Comparison of ENCODE assay signal across 8 mouse cellular contexts in the genomic region with DNA sequence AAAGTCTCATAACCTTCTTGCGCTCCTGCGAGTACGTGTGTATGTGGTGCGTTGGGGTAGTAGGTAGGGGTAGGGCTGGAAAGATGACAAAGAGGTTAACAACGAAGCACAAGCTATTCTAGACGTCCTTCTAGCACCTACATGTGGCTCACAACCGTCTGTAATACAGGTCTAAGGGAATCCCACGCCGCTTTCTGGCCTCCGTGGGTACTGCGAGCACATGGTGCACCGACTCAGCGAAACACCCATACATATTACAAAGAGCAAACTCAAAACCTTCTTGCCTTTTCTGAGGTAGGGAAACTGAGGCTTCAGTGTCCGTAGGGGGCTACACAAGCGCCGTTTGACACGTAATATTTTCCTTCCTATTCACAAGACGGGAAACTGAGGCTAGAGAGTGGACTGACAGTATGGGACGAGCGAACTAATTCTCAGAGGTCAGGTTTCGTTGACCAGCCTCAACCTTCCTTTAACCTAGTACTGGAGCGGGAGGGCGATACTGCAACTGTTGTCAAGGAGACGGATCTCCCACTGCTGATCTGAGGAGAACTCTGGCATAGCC. TPM values are rescaled to one million over a fixed set of nuclear protein-coding genes. Genes with fewer than 3 reads are reported as not detected.
A peak's percentile ranks its signal among the peaks of the same experiment; 100 is the strongest.
DNase-seq lines count a peak whose midpoint lies in the region; ATAC-seq lines count a peak whose summit lies in the region.

No protein-coding gene starts in this region.

- H3K4me2 ChIP-seq in hindbrain, embryonic 16.5 days (ENCODE audit: low read length): peak overlapping the region; percentile 61

- under 1% methylated on average over 24 of the region's 24 CpGs for WGBS in hindbrain, embryonic 16.5 days
- under 1% methylated on average over 24 of the region's 24 CpGs for WGBS in macrophage (ENCODE audit: missing documents)

- ATAC-seq in hindbrain, embryonic 16.5 days: peak; percentile 39

- H3K4me1 ChIP-seq in hindbrain, embryonic 16.5 days (ENCODE audit: control insufficient read depth, insufficient read depth, low read depth, low read length): peaks cover 5% of the 10 kb centered on the region

- no peaks in the 10 kb centered on the region for H3K27me3 ChIP-seq in hindbrain, embryonic 16.5 days (replicated peaks; ENCODE audit: control insufficient read depth, insufficient read depth, low read length)

- H3K79me2 ChIP-seq in macrophage (ENCODE audit: inconsistent target): peaks cover 32% of the 10 kb centered on the region

- no peaks in the 10 kb centered on the region for H3K9me3 ChIP-seq in hindbrain, embryonic 16.5 days (ENCODE audit: control insufficient read depth, low read length)

- peak; percentile 78 for DNase-seq in ZHBTc4 (ENCODE audit: low read depth, low spot score)
- peak; percentile 72 to 81 for DNase-seq in cerebellum, postnatal 14 days
- peak; percentile 63 to 67 for DNase-seq in frontal cortex, postnatal 14 days (ENCODE audit: low spot score in 2 of 2)
- DNase-seq in left cerebral cortex, adult 9 months (ENCODE audit: low spot score in 2 of 2): peak; percentile 46 to 74
- DNase-seq in retina, postnatal 1 day: peak; percentile 74
- DNase-seq in urinary bladder, adult 2 months (ENCODE audit: low spot score): peak; percentile 44

- no peaks in the 10 kb centered on the region for H3K36me3 ChIP-seq in hindbrain, embryonic 16.5 days (ENCODE audit: control insufficient read depth, insufficient read depth, low read length)
- H3K36me3 ChIP-seq in macrophage (ENCODE audit: inconsistent target): 0 out of 2 replicates have a peak, but pooled peaks cover 8% of the 10 kb centered on the region

- H3K4me3 ChIP-seq in hindbrain, embryonic 16.5 days (ENCODE audit: low read length): peak overlapping the region; percentile 71
- peak overlapping the region; percentile 86 for H3K4me3 ChIP-seq in macrophage (ENCODE audit: inconsistent target)

- peak overlapping the region; percentile 43 for H3K9ac ChIP-seq in hindbrain, embryonic 16.5 days (ENCODE audit: low read depth, low read length)

- H3K27ac ChIP-seq in hindbrain, embryonic 16.5 days (ENCODE audit: low read depth, low read length): peak overlapping the region; percentile 73
- H3K27ac ChIP-seq in macrophage: peak overlapping the region; percentile 74

RNA-seq across cellular contexts. Expression of gene Zfp444, which starts 0.5 kb away (rescaled TPM):
- 77.6 and 86.3 TPM in 2 replicates for polyA plus RNA-seq in hindbrain, embryonic 16.5 days (2015; fragmentation: Nextera tagmentation; extraction: Ambion mirVana)
- total RNA-seq in macrophage (2018; cell fraction: chromatin; rRNA removed): 10 to 100 TPM in 24 of 26 experiments, 1 to 10 TPM in 2; 4.0 to 83.3 (median 31.6) TPM
- 10 to 100 TPM in 21 of 26 experiments, 1 to 10 TPM in 5; 6.1 to 21.9 (median 16.8) TPM for total RNA-seq in macrophage (2018; cell fraction: cytosol; rRNA removed)
- total RNA-seq in macrophage (2018; cell fraction: nucleus; rRNA removed): 10 to 100 TPM in 23 of 26 experiments, 1 to 10 TPM in 3; 7.9 to 45.4 (median 23.0) TPM
- polyA plus RNA-seq in macrophage (2018): 5.2 to 17.1 TPM (median 13.0 TPM) in 3 replicates
- 21.3 and 23.1 TPM in 2 replicates for polyA plus RNA-seq in urinary bladder, adult 2 months (2012; rRNA removed)

RNA-seq across cellular contexts. Expression of gene Zfp787, which starts 15.7 kb away (rescaled TPM):
- polyA plus RNA-seq in hindbrain, embryonic 16.5 days (2015; fragmentation: Nextera tagmentation; extraction: Ambion mirVana): 24.3 and 25.7 TPM in 2 replicates
- 100 to 1,000 TPM in 10 of 26 experiments, 10 to 100 TPM in 16; 52.0 to 126 (median 89.6) TPM for total RNA-seq in macrophage (2018; cell fraction: chromatin; rRNA removed)
- 10 to 100 TPM; 14.0 to 36.7 (median 24.9) TPM for total RNA-seq in macrophage (2018; cell fraction: cytosol; rRNA removed)
- 100 to 1,000 TPM in 2 of 26 experiments, 10 to 100 TPM in 24; 50.6 to 125 (median 69.4) TPM for total RNA-seq in macrophage (2018; cell fraction: nucleus; rRNA removed)
- polyA plus RNA-seq in macrophage (2018): 11.6 to 29.7 TPM (median 29.1 TPM) in 3 replicates
- polyA plus RNA-seq in urinary bladder, adult 2 months (2012; rRNA removed): 33.4 and 38.5 TPM in 2 replicates

RNA-seq across cellular contexts. Expression of gene Galp, which starts 25.4 kb away (rescaled TPM):
- polyA plus RNA-seq in hindbrain, embryonic 16.5 days (2015; fragmentation: Nextera tagmentation; extraction: Ambion mirVana): not detected in 2 replicates
- total RNA-seq in macrophage (2018; cell fraction: chromatin; rRNA removed): not detected
- total RNA-seq in macrophage (2018; cell fraction: cytosol; rRNA removed): not detected
- total RNA-seq in macrophage (2018; cell fraction: nucleus; rRNA removed): not detected
- not detected in 3 replicates for polyA plus RNA-seq in macrophage (2018)
- polyA plus RNA-seq in urinary bladder, adult 2 months (2012; rRNA removed): not detected in 2 replicates

RNA-seq across cellular contexts. Expression of gene Zscan5b, which starts 50.6 kb away (rescaled TPM):
- not detected in 2 replicates for polyA plus RNA-seq in hindbrain, embryonic 16.5 days (2015; fragmentation: Nextera tagmentation; extraction: Ambion mirVana)
- total RNA-seq in macrophage (2018; cell fraction: chromatin; rRNA removed): not detected
- total RNA-seq in macrophage (2018; cell fraction: cytosol; rRNA removed): not detected
- total RNA-seq in macrophage (2018; cell fraction: nucleus; rRNA removed): not detected
- not detected in 3 replicates for polyA plus RNA-seq in macrophage (2018)
- polyA plus RNA-seq in urinary bladder, adult 2 months (2012; rRNA removed): not detected in 2 replicates

Comparison
In these comparisons a context has a peak if more than half of its experiments do, and no peak if none do; other contexts are left out.
1. Peak in every context shown above with its lines: DNase-seq, ATAC-seq, H3K4me3 ChIP-seq and H3K27ac ChIP-seq.